Mouse (Mus musculus) urinary bladder, postnatal 25 days (tissue): ENCODE measurements at regions not wholly inside any gene's neighbourhood (a gene's known extent, or its start where the extent isn't known, plus 50 kb on each side); places are given as distances from the start of the nearest gene placed in this dataset.

Source experiments
- DNase-seq: peaks from one replicate; pipeline ENCODE4 v3.0.0; 2022; ENCODE audit warnings: low spot score

DNA sequence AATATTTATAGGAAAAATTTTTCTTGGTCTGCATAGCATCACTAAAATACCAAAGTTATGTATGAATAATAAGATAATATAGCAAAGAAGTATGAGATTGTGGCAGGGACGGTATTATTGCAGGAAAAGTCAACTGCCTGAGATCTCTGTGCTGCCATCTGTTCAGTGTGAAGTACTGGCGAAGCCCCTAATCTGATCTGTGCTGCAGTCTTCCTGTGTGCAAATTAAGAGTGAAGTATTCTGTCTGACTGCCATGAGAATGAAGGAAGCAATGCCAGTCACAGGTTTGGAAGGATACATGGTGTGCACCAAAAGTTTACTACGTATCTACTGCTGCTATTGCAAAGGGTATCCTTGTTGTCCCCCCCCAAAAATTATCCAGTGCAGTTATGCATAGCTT, 501.5 kb downstream of the Rab28 start:
- no peak for DNase-seq

DNA sequence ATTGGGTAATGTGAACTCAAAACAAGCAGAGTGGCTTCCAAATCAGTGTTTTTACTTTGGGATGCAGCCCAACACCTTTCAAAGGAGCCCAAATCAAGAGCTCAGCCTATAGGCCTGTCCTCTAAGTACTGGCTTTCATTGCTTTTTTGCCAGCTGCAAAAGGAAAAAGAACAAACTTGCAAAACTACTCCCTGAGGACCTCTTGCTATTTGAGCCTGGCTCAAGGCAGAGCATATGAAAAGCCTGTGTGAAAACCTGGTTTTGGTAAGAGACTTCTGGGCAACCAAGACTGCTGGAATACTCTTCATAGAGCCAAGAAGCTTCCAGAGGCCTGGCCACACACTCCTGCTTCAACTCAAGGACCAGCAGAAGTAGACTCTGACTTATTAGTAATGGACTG, 503.5 kb downstream of the Rab28 start:
- DNase-seq: no peak

DNA sequence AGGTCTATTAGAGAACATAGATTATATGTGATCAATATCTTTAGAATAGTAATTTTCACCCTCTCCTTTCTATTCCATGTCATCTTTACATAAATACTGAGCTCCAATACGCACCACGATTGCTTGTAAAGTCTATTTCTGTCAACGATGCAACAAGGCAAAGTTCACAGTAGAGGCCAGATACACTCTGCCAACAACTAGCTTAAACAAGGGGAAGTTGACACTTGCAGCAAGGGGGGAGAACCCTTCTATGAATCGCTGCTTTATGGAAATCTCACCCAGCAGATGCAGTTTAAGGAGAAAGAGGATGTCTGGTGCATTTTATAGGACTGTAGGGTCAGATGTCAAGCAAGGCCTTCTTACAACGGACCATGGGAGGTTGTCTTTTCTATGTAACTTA, 520.8 kb downstream of the Rab28 start:
- DNase-seq: no peak

DNA sequence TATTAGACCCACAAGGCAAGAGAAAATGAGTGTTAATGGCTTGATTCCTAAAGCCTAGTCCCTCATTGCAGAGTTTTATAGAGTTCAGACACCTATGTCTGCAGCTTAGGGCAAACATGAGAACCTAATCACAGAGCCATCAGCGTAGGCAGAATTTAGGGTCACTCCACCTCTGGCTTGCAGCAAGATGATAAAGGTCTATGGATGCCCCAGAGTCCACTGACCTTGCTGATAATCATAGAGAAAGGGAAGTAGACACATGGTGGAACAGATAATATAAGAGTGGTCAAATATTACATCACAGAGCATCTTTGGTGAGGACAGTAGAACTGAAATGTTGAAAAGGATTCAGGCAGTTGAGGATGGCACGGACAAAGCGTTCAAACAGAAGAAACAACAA, 530.7 kb downstream of the Rab28 start:
- no peak for DNase-seq

DNA sequence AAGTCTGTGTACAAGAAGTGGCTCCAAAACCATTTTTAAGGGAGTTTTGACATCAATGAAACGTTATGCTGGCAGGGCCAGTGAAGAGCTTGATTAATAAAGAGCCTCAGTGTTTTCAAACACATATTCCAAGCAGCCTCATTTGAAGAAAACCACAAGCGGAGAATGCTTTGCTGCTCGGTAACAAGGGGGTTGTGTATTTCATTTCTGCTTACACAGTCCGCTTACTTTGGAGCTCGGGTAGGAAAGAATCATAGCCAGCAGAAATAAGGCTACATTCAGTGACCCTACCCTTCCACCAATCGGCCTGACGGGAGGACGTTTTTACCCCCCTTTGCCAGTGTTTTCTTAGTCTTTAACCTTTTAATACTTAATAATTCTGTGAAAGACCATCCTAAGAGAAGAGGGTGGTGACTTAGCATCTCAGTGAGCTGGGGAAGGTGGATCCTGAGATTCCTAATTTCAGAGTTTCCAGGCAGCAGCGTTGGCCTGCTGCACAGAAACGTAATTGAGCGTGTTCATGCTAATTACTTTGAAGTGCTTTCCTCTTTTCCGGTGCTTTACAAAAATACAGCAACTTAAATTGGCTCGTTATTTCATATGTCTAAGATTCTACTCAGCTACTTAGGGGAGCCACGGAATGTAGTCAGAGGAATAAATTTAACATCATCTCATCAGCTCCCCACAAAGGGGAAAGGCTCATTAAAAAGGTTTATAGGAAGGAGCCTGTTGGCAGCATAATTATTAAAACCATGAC, 541.9 kb downstream of the Rab28 start:
- no peak for DNase-seq

DNA sequence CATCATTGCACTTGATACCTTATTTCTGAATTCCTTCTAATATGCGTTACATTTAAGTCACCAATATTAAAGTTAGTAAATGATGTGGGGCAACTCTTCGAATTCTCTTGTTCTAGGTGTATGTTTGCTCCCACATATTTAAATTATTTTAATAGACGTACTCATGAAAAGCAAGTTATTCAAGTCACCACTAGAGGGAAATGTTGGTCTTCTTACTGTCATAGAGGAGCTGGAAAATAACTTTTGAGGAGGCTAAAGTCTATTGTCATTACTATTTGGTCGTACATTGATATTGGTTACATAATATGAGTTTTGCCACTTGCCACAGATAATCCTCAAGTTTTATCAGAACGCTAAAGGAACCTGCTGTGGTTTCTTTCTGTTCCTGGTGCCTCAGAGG, 582.9 kb downstream of the Rab28 start:
- no peak for DNase-seq

DNA sequence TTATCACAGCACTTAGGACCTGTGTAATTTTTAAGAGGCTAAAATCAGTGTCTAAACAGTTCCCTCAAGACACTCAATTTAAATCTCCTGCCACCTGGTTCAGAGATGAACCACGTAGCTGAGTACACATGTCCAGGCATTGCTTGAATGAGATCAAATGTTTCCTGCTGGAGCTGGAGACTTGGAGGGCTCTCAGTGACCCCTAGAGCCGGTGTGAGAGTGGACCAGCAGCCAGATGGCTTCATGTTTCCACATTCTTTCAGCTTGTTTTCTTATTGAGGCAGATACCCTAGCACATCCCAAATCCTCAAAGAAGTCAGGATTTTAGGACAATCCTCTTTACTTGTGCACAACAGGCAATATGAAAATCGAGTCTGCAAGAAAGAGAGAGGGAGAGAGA, 590.3 kb downstream of the Rab28 start:
- DNase-seq: no peak

DNA sequence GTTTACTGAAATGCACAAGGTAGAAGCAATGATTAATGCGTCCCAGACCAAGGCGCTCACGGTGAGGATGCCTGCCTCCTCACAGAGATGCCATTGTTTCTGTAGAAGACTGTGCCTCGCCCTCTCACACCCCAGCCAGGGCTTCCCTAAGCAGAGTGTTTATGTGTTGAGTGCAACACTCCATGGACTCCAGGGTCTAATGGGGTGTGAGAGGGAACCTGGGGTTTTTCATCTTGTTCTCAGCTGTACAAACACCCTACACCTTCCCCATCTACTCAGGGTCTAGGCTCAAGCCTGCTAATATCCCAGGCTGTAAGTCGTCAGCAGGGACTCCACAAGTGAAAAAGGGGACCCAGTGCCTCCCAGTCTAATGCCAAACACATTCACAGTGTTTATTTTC, 620.2 kb downstream of the Rab28 start:
- DNase-seq: no peak

DNA sequence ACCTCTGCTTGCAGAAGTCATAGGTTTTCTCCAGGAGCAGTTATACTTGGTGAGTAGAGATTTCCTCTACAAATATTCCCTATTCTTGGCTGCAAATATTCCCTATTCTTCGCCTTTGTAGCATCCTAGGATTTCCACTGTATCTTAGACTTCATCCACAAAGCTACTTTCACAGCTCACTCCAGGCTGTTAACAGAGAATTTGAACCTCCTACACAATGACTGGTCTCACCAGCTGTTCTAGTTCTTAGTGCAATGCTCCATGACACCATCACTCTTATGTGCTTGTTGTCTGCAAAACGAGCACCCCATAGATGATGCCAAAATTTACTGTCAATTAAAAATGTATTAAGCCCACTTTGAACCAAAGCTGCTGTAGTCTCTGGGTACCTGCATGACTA, 631.5 kb downstream of the Rab28 start:
- DNase-seq: no peak

DNA sequence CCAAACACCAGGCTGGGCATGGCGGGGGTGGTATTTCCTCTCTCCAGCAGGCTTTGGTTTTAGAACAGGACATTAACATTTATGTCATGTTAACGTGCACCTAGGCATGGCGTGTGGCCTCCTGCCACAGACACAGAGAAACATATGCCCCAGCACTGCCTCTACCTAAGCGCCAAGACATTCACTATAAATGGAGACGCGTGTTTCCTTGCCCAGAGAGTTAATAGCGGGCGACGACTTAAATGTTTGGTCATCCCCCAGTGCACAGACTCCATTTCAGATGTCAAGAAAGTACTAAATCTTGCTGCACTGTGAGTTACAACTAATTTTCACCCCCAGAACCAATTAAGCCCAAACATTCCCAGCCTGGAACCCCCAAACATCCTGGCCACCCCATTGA, 646.3 kb downstream of the Rab28 start:
- no peak for DNase-seq

DNA sequence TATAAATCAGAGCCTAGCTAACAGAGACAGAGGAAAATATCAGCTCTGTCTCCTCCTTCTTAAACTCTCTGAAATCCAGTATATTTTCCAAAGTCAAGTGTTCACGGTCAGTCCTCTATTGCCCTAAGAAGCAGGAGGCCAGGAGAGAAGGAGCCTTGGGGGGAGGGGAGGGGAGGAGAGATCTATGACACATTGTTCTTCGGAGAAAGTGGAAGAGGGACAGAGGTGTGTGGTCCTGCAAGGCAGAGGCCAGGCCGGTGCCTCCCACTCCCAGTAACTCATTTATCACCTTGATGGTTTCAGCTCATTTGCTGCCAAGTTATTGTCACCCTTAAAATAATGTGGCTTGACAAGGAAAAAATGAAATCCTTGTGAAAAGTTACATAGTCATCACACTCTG, 646.7 kb downstream of the Rab28 start:
- no peak for DNase-seq

DNA sequence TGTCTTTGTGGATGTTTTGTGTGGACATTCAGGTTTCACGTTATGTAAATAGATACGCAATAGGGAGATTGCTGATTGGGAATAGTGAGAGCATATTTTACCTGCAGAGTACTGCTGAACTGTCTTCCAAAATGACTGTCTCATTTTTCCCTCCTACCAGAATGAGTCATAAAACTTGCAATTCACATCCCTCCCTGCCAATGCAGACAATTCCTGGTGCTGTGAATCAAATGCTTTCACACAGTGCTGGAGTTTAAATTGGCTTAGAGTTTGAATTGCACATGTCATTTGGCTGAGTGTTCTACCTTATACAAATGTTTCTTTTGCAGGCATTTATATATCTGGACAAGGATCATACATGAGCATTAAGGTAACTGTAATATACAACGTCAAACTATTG, 649.9 kb downstream of the Rab28 start:
- no peak for DNase-seq

DNA sequence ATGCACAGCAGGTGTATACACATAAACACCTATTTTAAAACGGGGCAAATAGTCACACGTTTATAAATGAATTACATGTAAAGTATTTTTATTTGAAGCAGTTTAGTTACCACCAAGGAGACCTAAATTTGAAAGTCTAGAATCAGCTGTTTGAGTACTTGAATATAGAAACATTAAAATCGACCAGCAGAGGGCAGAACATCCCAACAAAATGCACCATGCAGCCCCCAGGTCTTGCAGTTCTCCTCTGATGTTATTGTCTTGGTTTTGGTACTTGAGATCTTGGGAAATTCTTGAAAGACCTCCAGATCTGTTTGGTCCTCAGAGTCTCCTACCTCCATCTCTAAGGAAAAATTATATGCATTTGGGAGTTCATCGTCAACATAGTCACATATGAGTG, 656.0 kb downstream of the Rab28 start:
- DNase-seq: no peak

DNA sequence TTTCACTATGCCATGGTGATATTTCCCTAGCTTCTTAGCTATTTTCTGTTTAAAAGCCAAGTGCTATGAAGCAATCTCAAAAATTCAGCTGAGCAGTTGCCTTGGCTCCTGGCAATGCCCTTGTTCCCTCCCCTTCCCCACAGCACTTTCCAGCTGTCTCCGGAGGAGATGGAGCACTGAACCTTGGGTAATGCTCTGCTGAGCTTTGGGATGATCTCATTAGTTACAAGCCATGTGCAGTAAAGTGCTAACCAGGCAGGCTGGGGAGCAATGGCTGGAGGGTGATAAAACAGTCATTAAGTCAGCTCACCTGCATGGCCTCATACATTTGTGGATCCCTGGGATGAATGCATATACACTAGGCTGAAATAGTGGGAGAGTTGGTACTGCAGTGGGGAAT, 659.4 kb downstream of the Rab28 start:
- no peak for DNase-seq

DNA sequence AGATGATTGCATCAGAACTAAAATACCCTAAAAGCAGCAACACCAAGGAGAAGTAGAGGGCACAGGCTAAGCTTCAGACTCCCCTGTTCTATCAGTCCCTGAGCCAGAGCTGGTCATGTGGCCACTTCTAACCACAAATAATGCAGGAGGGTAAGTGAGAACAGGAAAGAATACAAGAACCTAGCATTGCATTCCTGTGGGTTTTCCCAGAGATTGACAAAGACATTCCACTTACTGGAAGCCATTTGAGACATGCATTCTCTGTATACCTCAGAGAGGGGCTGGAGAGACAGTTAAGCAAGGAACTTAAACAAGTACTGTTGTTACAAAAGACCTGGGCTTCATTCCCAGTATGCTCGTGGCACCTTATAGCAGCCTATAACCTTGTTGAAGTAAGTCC, 662.7 kb downstream of the Rab28 start:
- DNase-seq: no peak

DNA sequence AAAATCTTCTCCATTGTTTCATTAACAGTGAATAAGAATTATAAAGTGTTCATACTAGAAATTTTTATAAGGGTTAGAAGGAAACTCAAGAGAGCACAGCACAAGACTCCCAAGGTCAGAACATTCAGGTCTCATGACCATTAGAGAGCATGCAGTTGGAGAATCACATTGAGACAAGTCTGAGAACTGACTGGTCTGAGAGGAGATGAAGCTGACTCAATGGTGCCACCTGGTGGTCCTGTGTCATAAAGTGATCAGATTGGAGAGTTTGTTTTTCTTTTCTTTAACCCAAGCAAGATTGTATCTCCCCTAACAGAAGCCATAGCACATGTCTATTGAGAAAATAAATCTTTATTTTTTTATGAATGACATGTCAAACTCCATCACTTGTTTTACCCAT, 663.5 kb downstream of the Rab28 start:
- DNase-seq: peak; percentile 51

DNA sequence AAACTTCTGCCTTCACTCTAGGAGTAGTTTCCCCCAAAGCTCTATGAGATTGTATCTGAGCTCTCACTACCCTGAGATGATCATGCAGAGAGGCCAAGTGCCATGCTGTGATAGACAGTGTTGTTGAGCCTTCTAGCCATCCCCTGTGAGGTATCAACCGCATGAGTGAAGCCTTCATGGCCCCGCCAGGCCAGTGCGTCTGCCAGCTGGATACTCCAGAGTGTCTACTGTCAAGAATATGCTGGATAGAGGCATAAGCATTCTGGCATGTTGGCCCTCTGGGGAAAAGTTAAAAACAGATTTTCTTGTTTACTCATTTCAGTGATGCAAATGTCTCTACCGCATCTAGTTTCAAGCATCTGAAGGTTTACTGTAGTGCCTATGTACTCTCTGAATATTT, 669.2 kb downstream of the Rab28 start:
- no peak for DNase-seq

DNA sequence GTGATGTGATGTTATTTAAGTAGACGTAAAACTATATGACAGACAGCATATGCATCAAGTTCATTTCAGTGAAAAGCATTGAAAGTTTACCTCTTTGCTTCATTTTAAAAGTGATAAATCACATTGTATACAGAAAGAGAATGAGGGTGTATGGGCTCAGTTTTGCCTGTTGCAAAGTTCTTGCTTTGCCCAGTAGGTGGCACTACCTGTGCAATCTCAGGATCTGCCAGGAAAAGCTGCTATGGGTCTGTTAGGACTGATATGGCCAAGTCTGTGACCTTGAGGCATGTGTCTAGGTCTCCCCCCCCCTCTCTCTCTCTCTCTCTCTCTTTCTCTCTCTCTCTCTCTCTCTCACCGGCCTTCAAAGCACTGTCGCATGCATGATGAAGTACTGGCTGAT, 701.3 kb downstream of the Rab28 start:
- no peak for DNase-seq

DNA sequence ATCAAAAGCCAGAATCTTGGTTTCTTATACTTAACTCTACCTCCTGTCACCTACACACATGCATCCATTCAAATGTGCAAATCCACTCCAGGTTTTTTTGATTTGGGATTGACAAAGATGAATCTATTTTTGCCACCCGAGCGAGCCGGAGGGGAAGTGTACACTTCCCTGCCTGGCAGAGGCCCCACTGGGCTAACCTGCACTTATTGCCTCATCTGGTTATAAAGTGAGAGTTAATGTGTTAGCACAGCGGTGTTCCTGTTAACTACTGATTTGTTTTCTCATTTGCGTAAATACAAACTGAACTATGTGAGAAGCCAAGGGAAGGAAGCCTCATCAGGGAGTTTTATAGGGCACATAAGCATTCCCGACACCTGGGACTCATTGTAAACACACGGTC, 721.4 kb downstream of the Rab28 start:
- DNase-seq: no peak

DNA sequence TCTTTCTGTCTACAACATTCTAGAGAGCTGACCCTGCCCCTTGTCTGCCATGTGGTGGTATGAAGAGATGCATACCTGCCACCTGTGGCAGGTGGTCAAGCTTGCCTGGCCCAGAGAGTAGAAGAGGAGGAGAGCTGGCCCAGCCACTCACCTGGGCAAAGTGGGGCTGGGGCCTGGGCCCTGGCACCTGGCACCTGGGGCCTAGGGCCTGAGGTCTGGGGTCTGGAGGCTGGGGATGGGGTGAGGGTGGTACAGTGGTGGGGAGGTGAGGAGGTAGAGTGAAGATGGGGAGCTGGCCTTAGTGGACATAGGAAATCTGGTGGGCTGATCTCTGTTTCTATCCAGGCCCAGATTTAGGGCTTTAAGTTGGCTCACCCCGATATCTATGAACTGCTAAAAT, 733.1 kb downstream of the Rab28 start:
- DNase-seq: no peak

DNA sequence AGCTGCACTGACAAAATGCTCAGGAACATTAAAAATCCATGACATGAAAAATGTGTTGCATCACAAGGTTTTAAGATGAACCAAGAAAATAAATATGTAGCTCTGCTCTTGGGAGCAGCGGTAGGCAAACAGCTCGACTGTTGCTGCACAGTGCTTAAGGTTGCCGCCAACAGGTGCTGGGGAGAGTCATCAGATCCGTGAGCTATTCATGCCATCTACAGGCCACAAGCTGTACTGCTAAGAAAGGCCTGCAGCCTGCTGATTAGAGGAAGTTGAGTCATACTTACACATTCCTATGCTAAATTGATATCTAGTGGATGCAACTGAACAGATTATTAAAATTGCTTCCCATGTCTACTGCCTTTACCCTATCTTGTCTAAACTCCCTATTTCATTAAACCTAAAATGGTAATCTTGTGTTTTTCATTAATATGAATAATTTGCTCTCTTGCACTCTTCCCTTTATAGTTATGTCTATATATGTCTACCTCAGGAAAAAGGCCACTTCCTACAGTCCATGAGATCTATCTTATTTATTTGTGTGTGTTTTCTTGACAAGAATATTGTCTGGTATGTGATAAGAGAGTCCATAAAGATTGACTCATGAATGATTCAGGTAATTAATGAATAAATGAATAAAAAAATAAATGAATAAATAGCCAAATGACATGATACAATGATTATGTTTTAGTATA, 754.9 kb downstream of the Rab28 start:
- DNase-seq: peak; percentile 22

DNA sequence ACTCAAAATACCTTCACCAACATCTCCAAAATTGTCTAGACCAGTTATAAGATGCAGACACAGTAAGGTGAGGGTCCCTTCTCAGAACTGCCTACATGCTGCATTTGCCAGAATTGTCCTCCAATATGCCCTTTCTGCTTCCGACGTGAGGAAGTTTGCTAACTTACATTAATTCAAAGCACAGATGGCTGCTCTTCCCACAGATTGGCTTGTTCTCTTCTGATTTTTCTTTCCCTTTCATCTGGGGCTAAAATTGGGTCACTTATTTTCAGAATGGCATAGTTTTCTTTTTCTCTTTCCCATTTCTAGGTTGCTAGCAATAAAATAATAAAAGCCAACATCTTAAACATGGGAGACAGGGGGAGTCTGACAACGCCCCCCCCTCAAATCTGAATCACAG, 778.8 kb downstream of the Rab28 start:
- DNase-seq: no peak

DNA sequence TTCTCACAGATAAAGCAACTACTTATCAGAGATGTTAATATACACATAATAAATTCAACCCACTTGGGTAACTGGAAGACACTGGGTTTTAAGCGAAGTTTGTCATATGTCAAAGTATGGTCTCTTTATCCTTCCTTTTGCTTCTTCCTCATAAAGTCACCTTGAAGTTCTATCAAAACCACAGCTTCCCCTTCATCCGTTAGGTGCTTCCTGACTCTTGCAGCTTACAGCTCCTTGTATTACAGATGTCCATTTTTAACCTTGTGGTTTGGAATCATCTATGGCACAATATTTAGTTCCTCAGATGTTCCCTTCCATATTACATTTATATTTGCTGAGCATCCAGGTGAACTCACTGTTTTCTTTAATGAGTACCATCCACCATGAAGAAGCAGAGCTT, 787.0 kb downstream of the Rab28 start:
- DNase-seq: no peak

DNA sequence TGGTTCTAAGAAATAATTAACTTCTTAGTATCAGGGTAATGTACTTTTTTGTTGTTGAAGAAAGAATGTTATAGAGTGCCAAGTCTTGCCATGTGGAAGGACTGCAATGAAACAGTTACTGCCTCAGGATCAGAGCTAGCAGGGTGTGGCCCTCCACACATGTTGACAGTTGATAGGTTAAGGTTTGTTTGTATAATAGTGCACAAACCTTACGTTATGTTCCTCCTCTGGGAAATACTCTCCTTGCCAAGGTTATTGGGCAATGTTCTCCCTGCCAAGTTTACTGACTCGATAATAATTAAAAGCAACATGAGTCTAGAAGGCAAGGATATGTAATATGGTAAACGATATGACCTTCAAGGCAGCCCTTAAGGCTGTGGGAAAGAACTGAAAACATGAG, 799.2 kb downstream of the Rab28 start:
- no peak for DNase-seq
